ENCODE assay signal across 9 mouse cellular contexts in the genomic region with DNA sequence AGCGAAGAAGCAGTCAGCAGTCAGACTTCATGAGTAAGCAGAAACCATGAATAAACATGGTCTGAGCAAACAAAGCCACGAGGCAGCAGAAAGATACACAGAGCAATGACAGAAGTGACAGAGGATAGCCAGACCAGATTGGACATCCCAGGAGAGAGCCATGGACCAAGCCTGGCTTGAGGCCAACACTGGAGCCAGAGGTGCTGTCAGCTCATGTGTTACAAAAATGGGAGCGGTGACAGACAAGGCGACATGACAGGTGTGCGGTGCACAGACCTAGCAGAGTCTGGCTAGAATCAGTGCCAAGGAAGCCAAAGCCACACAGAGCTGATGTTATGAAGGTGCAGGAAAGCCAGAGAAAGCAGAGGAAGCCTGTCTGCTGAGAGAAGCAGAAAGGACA. TPM values are rescaled to one million over a fixed set of nuclear protein-coding genes. Genes with fewer than 3 reads are reported as not detected.
DNase-seq lines count a peak whose midpoint lies in the region; ATAC-seq and TF ChIP-seq lines count a peak whose summit lies in the region.
"Had no signal": no experiment of that assay in that cellular context is flagged by ENCODE, and none has a peak within 500 bp of the region (broad histone marks: within the 10 kb centered on the region; RNA-seq: fewer than 3 reads in every experiment).

No protein-coding gene starts in this region.

- no peaks in the 10 kb centered on the region for H3K27me3 ChIP-seq in stomach, postnatal 0 days (ENCODE audit: control insufficient read depth, insufficient read depth, low read length)
- H3K27me3 ChIP-seq: embryonic facial prominence, embryonic 15.5 days had no signal

- H3K9me3 ChIP-seq in stomach, postnatal 0 days (ENCODE audit: control insufficient read depth, low read length): no peaks in the 10 kb centered on the region
- H3K9me3 ChIP-seq: embryonic facial prominence, embryonic 15.5 days had no signal

- H3K4me2 ChIP-seq in stomach, postnatal 0 days (replicated peaks; ENCODE audit: low read depth): no peak overlapping the region
- H3K4me2 ChIP-seq: embryonic facial prominence, embryonic 15.5 days had no signal

- DNase-seq in adrenal gland, postnatal 25 days: peak; percentile 27
- no peak for DNase-seq in adrenal gland, adult 8-10 months
- DNase-seq in layer of hippocampus, adult 11-12 months (ENCODE audit: low spot score): peak; percentile 32
- no peak for DNase-seq in layer of hippocampus, postnatal 14 days (ENCODE audit: low spot score in 2 of 2)
- DNase-seq in urinary bladder, postnatal 14 days (ENCODE audit: low spot score): peak; percentile 58
- no peak for DNase-seq in urinary bladder, adult 2 months (ENCODE audit: low spot score)
- peak; percentile 30 for DNase-seq in stomach, postnatal 0 days (ENCODE audit: low spot score)
- no peak for DNase-seq in spleen, adult 12 weeks (ENCODE audit: low spot score)

- no peak overlapping the region for H3K9ac ChIP-seq in stomach, postnatal 0 days (ENCODE audit: low read length)
- H3K9ac ChIP-seq: embryonic facial prominence, embryonic 15.5 days had no signal

- peak; percentile 59 for ATAC-seq in stomach, postnatal 0 days (ENCODE audit: low FRiP score, low TSS enrichment)

- H3K4me3 ChIP-seq in stomach, postnatal 0 days (ENCODE audit: low read depth, low read length): no peak overlapping the region
- H3K4me3 ChIP-seq: embryonic facial prominence, embryonic 15.5 days had no signal

- H3K4me1 ChIP-seq in stomach, postnatal 0 days (replicated peaks; ENCODE audit: control insufficient read depth, insufficient read depth): no peaks in the 10 kb centered on the region
- H3K4me1 ChIP-seq: embryonic facial prominence, embryonic 15.5 days had no signal

- TF ChIP-seq EP300 in stomach, postnatal 0 days (optimal IDR thresholded peaks at IDR 0.05): no peak

- no peak overlapping the region for H3K27ac ChIP-seq in stomach, postnatal 0 days (replicated peaks)
- H3K27ac ChIP-seq: embryonic facial prominence, embryonic 15.5 days had no signal

- WGBS in stomach, postnatal 0 days: 35% methylated on average over 5 of the region's 5 CpGs

- TF ChIP-seq CTCF in stomach, postnatal 0 days (IDR thresholded peaks at IDR 0.05; ENCODE audit: low read depth): no peak

- no peaks in the 10 kb centered on the region for H3K36me3 ChIP-seq in stomach, postnatal 0 days (ENCODE audit: control insufficient read depth, insufficient read depth, low read length)
- H3K36me3 ChIP-seq: embryonic facial prominence, embryonic 15.5 days had no signal

RNA-seq across cellular contexts. Expression of gene Psma1, which starts 35.3 kb away (rescaled TPM):
- total RNA-seq in adrenal gland, postnatal 25 days (2021): 166 and 174 TPM in 2 replicates
- total RNA-seq in adrenal gland, adult 8-10 months (2022): 100 to 1,000 TPM; 141 to 160 (median 152) TPM
- 100 to 1,000 TPM; 120 to 127 TPM for total RNA-seq in layer of hippocampus, postnatal 14 days (2021)
- 181 and 227 TPM in 2 replicates for polyA plus RNA-seq in urinary bladder, adult 2 months (2012; rRNA removed)
- 242 and 249 TPM in 2 replicates for polyA plus RNA-seq in stomach, postnatal 0 days (2015; fragmentation: Nextera tagmentation; extraction: Ambion mirVana)

RNA-seq across cellular contexts. Expression of gene Copb1, which starts 56.7 kb away (rescaled TPM):
- total RNA-seq in adrenal gland, postnatal 25 days (2021): 115 and 133 TPM in 2 replicates
- total RNA-seq in adrenal gland, adult 8-10 months (2022): 100 to 1,000 TPM; 115 to 138 (median 117) TPM
- 10 to 100 TPM; 59.6 to 64.4 TPM for total RNA-seq in layer of hippocampus, postnatal 14 days (2021)
- 68.1 and 81.6 TPM in 2 replicates for polyA plus RNA-seq in urinary bladder, adult 2 months (2012; rRNA removed)
- polyA plus RNA-seq in stomach, postnatal 0 days (2015; fragmentation: Nextera tagmentation; extraction: Ambion mirVana): 82.6 and 83.7 TPM in 2 replicates

Comparison
In these comparisons a context has a peak if more than half of its experiments do, and no peak if none do; other contexts are left out.
1. DNase-seq: peak in adrenal gland, postnatal 25 days (single experiment), layer of hippocampus, adult 11-12 months (single experiment), urinary bladder, postnatal 14 days (single experiment) and stomach, postnatal 0 days (single experiment); none in adrenal gland, adult 8-10 months (single experiment), layer of hippocampus, postnatal 14 days (0 of 2), urinary bladder, adult 2 months (single experiment) and spleen, adult 12 weeks (single experiment).